Mouse (Mus musculus): Measurements from ENCODE around the gene Nme7. TPM values are rescaled to one million over a fixed set of nuclear protein-coding genes. Genes with fewer than 3 reads are reported as not detected.

Nme7 gene
- total RNA-seq, 1 experiment from 2014 or later = 20.1 TPM

DNA sequence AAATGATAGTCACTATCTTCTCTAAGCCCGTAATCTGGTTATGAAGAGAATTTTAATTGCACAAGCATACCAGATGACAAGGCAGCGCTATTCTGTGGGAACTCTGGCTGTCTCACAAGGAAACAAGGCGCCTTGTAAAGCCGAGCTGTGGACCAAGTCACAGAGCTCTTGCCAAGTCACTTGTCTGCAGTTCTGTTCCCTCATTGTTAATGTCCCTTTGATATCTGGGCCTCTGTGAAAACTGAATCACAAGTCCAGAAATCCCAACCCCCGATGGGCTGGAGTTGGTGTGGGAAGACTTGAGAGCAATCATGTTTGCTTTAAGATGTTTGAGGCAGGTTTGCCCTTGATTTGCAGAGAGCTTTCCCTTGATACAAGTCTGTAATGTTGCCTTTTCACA lies 16.8 kb downstream of the Nme7 start:
- no peak for DNase-seq

- no peak for DNase-seq
Observed at GRCm38 (mm10) chr1:164321408-164321807, 17.5 kb downstream of the Nme7 start.

DNA sequence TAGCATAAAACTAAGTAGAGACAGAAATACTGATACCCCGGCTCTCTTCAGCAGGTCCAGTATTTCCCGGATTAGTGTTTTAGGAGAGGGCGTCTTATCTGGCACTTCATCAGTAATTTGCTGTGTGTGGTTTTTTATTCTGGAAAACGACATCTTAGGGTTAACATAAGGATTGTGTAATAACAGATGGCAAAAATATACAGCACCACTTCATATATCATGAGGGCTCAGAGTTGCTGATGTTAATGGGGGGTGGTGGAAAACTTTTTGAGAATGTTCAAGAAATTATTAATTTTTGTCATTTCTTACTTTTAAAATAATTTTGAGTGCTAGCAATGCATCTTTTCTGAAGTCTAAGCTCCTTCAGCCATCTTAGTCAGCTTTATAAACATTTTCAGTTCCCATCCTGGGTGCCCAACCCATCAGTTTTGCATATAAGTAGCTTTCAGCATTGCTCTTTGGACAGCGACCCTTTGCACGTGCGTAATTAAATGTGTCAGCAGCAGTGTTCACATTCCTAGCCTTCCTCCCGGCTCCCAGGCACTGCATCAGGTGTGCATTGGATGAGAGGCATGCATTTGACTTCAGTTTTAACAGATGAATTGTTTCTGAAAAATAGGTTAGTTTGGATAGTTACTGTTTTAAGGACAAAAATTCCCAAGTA lies 19.2 kb downstream of the Nme7 start:
- DNase-seq = no peak

- DNase-seq = no peak
Observed at GRCm38 (mm10) chr1:164324221-164324620, 20.3 kb downstream of the Nme7 start.

GRCm38 (mm10) chr1:164324878-164325277 lies 21.0 kb downstream of the Nme7 start:
- DNase-seq = no peak

DNA sequence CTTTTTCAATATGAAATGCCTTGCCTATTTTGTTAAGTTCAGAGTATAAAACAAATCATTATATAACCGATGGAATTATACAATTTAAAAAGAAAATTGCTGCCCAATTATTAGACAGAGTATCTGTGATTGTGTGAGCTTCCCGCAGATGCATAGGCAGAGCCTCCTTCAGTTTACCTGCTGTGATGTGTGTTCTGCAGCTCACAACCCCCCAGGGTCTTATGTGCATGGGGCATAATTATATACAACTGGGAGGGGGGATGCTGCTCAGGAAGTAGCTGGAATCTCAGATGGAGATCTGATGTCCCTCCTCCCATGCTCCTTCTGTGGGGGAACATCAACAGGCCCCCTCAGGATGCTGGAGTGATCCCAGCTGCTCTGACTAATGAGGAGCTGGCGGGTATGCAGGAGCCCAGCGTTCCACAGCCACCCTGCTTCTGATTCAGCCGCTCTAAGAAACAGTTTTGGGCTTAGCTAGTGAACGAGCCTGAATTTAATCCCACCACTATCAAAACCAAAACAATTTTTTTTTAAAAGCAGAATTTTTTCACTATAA lies 22.8 kb downstream of the Nme7 start:
- DNase-seq = no peak

DNA sequence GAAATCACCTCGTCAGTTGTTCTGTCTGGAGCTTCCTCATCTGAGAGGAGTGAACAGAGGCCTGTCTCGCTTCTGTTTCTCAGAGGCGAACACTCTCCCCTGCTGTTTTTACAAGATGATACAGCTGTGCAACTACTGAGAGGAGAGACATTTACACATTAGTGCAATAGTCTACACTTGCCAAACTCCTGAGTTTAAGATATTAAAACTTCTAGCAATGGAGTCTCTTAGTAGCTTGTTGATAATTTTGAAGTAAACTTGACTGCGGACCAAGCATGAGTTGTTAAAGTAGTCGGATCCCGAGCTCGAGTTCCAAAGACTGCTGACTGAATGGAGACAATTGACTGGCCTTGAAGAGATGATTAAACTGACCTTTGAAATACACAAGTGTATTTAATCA lies 23.8 kb downstream of the Nme7 start:
- no peak for DNase-seq

DNA sequence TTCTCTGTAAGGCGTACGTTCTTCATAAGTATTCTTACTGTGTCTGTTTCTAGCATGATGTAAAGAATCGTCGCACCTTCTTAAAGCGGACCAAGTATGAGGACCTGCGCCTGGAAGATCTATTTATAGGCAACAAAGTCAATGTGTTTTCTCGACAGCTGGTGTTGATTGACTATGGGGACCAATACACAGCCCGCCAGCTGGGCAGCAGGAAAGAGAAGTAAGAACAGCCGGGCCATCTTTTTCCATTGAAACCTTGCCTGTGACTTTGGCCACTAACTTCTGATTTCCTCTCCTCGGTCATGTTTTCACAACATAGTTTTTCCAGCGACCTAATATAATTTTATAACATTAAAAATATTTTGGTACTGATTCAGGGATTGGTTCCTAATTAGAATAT lies 28.6 kb downstream of the Nme7 start:
- DNase-seq = no peak

- no peak for DNase-seq
Observed at GRCm38 (mm10) chr1:164335435-164335834, 31.5 kb downstream of the Nme7 start.

- no peak for DNase-seq
Observed at GRCm38 (mm10) chr1:164335846-164336245, 31.9 kb downstream of the Nme7 start.

DNA sequence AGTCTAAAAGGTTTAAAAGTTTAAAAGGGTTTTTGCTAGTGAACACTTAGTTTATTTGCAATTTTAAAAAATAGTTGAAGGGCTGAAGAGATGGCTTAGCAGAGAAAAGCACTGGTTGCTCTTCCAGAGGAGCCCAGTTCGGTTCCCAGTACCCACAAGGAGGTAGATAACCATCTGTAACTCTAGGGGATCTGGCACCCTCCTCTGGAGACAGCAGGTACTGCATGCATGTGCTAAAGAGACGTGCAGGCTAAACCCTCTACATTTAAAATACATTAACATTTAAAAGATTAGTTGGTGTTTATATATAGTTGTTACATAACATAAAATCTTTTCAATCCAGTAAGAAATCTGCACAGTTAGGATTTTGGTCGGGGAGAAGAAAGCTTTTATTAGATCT lies 38.2 kb downstream of the Nme7 start:
- peak; percentile 27 for DNase-seq

DNA sequence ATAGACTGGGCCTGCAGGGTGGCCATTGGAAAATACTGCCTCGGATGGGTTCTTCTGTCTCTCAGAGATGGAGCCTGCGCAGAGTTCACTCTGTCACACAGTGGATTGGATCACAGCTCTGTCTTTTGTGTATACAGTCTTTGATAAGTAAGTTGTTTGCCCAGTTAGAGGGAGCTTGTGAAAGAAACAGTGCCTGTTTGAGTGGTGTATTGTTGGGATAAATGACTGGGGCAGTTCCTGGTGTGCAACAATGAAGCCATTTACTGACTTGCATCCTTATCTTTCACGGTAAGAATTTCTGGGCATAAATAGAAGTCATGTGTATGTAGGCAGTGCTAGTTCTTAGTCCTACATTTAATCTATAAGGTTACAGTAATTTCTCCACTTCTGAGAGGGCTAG lies 49.5 kb downstream of the Nme7 start:
- no peak for DNase-seq

DNA sequence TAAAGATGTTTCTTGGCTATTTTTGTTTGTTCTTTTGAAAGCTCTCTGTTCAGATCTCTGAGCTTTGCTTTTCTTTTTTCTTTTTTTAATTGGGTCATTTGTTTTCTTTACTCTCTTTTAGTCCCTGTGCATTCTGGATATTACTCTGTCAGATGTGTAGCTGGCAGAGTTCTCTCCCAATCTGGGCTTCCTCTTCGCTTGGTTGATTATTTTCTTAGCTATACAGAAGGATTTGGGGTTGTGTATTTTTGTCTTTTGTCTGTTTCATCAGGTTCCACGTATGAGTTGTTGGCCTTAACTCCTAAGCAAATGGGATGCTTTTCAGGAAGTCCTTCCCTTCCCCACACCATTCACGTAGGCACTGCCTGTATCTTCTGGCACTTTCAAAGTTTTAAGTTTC lies 54.1 kb downstream of the Nme7 start:
- no peak for DNase-seq

DNA sequence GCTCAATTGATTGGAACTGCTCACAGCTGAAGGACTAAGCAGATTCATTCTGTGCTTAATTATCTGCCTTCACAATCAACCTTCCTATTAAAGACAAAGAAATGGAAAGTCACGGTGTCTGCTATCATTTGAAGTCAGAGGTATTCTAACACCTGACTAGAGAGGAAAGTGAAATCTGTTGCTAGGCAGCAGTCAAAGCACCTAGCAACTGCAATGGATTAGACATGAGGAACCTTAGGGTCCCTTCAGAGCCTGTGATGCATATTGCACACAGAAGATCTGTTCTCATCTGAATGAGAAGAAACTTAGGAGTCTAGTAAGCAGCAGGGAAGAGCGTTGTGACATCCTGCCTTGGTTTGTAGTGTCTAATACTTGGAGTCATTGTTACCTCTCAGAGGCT lies 58.1 kb downstream of the Nme7 start:
- no peak for DNase-seq

DNA sequence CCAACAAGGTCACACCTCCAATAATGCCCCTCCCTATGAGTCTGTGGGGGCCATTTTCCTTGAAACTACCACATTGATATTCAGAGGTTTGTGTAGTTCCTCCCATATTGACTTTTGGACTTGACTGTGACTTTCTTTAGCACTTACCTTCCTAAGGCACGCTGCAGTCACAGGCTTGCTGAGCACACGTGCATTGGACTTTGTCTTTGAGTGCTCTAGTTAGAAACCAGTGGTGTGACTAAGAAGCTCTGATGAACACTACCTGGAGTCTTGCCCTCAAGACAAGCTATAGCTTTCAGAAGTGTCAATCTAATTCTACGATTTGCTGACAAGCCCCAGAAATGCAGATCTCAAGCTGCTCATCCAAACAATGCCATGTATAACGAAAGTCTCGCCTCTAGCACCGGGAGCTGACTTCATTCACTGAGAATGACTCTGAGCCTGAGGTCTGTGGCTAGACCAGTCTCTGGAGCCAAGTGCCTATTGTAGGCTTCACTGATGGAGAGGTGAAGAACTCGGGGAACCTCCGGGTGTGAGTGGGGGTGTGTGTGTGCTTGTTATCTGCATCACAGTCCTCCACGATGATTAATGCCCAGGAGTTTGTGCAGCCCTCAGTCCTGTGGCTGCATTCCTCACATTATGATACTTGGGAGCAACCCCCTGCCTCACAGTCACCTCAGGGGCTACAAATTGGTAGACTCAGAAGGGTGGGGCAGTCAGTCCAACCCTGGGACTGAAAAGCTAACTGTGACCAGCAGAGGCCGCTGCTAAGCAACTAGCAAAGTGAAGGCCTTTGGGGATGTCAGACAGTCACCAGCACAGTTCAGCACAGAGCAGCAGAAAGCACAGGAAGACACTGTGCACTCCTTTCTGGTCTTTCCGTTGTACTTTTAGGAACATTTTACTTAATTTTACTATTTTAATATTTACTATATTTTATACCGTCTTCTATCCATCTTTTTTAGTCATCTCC lies 62.5 kb downstream of the Nme7 start:
- DNase-seq = peak; percentile 72

DNA sequence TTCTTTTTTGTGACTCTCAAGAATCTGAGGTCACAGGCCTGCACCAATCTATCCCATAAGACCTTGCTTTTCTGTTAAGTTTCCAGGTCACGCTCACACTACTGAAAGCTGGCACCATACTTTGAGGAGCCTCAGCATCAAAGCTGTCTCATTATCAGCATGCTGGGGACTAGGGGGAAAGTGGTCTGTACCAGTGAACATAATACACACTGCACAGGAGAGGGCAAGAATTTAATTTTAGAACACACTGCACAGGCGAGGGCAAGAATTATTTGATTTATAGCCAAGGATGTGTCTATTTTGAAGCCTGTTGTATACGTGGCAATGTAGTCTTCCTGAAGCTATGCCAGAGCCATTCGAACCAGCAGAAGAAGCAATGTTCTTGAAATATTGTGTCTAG lies 64.2 kb downstream of the Nme7 start:
- no peak for DNase-seq

GRCm38 (mm10) chr1:164369781-164370180 lies 65.9 kb downstream of the Nme7 start:
- no peak for DNase-seq

GRCm38 (mm10) chr1:164373029-164373428 lies 69.1 kb downstream of the Nme7 start:
- no peak for DNase-seq

GRCm38 (mm10) chr1:164374020-164374419 lies 70.1 kb downstream of the Nme7 start:
- no peak for DNase-seq

DNA sequence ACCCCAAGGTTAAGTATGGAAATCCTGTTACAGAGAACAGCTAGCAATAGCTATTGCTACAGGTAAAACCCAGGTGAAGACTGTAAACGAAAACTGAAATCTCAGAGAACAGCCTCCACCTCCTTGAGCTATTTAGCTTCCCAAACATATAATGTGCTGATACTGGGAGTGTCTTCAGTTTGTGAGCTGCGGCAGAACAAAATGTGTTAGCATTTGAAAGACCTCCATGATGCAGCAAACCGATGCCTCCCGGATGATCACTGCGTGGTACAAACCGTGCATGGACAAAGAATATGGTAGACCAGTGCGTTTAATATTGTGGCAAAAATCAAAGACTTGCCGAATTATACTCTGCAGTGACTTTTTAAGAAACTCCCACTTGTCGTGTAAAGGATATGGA lies 71.7 kb downstream of the Nme7 start:
- DNase-seq = no peak

DNA sequence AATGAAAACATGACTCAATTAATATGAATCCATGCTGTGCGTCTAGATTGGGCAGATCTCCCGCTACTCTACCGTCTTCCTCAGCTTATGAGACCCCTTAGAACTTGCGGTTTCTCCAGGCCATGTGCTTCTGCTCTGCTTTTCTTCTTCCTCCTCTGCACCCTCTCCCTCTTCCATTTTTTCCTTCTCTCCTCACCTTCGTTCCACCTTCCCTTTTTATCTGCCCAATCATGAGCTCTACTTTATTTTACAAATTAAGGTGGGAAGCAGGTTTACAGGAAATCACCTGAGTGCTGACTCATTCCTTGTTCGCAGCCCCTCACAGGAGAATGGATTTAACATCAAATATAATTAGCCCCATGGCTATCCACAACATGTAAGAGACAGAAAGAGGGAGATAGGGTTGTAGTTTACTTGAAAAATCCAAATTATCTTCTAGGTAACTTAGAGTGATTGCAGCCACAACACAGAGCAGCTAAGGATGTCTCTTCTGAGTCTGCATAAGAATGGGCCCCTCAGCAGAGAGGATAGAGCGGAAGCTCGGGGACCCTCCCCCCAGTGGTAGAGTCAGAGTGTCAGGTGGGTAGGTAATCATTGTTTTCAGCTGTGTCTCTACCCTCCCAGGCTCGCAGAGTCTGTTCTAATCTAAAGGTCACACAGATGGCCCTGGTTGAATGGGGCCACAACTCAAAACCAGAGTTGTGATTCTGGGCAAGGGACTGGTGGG lies 73.0 kb downstream of the Nme7 start:
- no peak for DNase-seq

GRCm38 (mm10) chr1:164383621-164384020 lies 79.7 kb downstream of the Nme7 start:
- DNase-seq = no peak

GRCm38 (mm10) chr1:164384354-164384753 lies 80.4 kb downstream of the Nme7 start:
- no peak for DNase-seq

All from adrenal gland, postnatal 25 days (tissue).